Mouse (Mus musculus): ENCODE measurements around the gene Fzd2. TPM values are rescaled to one million over a fixed set of nuclear protein-coding genes. Genes with fewer than 3 reads are reported as not detected.

Gene Fzd2
- polyA plus RNA-seq, 1 experiment, result 1.1 TPM

- H3K4me1 ChIP-seq (ENCODE audit: control insufficient read depth, insufficient read depth, low read length), result peaks cover 11% of the 10 kb centered on the region
- TF ChIP-seq POLR2A (IDR thresholded peaks at IDR 0.05; ENCODE audit: control insufficient read depth, low read depth, low read length) (no peak), CTCF (IDR thresholded peaks at IDR 0.05; ENCODE audit: control insufficient read depth, insufficient read depth, insufficient replicate concordance, low read depth, low read length) (no peak)
- peak overlapping the region; percentile 48 for H3K4me3 ChIP-seq (ENCODE audit: control insufficient read depth, low read depth, low read length)
- no peaks in the 10 kb centered on the region for H3K36me3 ChIP-seq (ENCODE audit: control insufficient read depth, insufficient read depth, low read length)
- H3K27ac ChIP-seq (ENCODE audit: control insufficient read depth, insufficient read depth, low read depth, low read length), result no peak overlapping the region
- no peaks in the 10 kb centered on the region for H3K27me3 ChIP-seq (ENCODE audit: control insufficient read depth, insufficient read depth, low read length)
These were observed 29.2 kb downstream of the Fzd2 start for GRCm38 (mm10) chr11:102633379-102633778.

- Histone ChIP-seq H3K4me1 (ENCODE audit: control insufficient read depth, insufficient read depth, low read length) (peaks cover 11% of the 10 kb centered on the region), H3K36me3 (ENCODE audit: control insufficient read depth, insufficient read depth, low read length) (no peaks in the 10 kb centered on the region), H3K4me3 (ENCODE audit: control insufficient read depth, low read depth, low read length) (no peak overlapping the region), H3K27me3 (ENCODE audit: control insufficient read depth, insufficient read depth, low read length) (no peaks in the 10 kb centered on the region), H3K27ac (ENCODE audit: control insufficient read depth, insufficient read depth, low read depth, low read length) (no peak overlapping the region)
- TF ChIP-seq POLR2A (IDR thresholded peaks at IDR 0.05; ENCODE audit: control insufficient read depth, low read depth, low read length), result no peak
- no peak for TF ChIP-seq CTCF (IDR thresholded peaks at IDR 0.05; ENCODE audit: control insufficient read depth, insufficient read depth, insufficient replicate concordance, low read depth, low read length)
These were observed 32.7 kb downstream of the Fzd2 start for GRCm38 (mm10) chr11:102636887-102637286.

DNA sequence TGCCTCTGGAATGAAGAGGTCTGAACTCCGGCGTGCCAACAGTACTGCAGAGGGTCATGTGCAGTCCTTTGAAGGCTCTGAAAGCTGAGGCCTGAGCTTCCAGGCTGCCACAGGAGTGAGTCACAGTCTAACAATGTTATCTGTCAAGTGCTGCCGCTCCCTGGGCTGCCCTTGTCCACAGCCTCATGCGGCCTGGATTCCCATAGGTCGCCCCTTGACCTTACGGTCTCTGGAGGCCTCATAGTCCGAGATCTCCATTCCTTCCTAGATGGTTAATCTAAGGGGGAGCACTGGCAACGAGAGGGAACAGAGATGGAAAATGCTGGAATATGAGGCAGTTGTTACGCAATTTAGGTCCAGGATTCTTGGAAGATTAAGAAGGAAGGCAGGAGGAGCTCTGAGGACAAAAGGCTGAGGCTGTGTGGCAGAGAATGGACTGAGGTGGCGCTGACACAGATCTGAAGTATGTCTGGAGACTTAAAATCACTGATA lies 39.7 kb downstream of the Fzd2 start:
- Histone ChIP-seq H3K4me3 (ENCODE audit: control insufficient read depth, low read depth, low read length) (no peak overlapping the region), H3K36me3 (ENCODE audit: control insufficient read depth, insufficient read depth, low read length) (no peaks in the 10 kb centered on the region), H3K4me1 (ENCODE audit: control insufficient read depth, insufficient read depth, low read length) (no peaks in the 10 kb centered on the region; the same call in 1 of the 2 replicates), H3K27me3 (ENCODE audit: control insufficient read depth, insufficient read depth, low read length) (no peaks in the 10 kb centered on the region), H3K27ac (ENCODE audit: control insufficient read depth, insufficient read depth, low read depth, low read length) (peak overlapping the region; percentile 21; the same call in 1 of the 2 replicates)
- TF ChIP-seq POLR2A (IDR thresholded peaks at IDR 0.05; ENCODE audit: control insufficient read depth, low read depth, low read length) (no peak), CTCF (IDR thresholded peaks at IDR 0.05; ENCODE audit: control insufficient read depth, insufficient read depth, insufficient replicate concordance, low read depth, low read length) (no peak)

GRCm38 (mm10) chr11:102646226-102646625 lies 42.0 kb downstream of the Fzd2 start:
- Histone ChIP-seq H3K4me3 (ENCODE audit: control insufficient read depth, low read depth, low read length) (no peak overlapping the region), H3K27ac (ENCODE audit: control insufficient read depth, insufficient read depth, low read depth, low read length) (no peak overlapping the region), H3K36me3 (ENCODE audit: control insufficient read depth, insufficient read depth, low read length) (no peaks in the 10 kb centered on the region), H3K4me1 (ENCODE audit: control insufficient read depth, insufficient read depth, low read length) (no peaks in the 10 kb centered on the region; the same call in 1 of the 2 replicates), H3K27me3 (ENCODE audit: control insufficient read depth, insufficient read depth, low read length) (no peaks in the 10 kb centered on the region)
- TF ChIP-seq POLR2A (IDR thresholded peaks at IDR 0.05; ENCODE audit: control insufficient read depth, low read depth, low read length) (no peak), CTCF (IDR thresholded peaks at IDR 0.05; ENCODE audit: control insufficient read depth, insufficient read depth, insufficient replicate concordance, low read depth, low read length) (no peak)

DNA sequence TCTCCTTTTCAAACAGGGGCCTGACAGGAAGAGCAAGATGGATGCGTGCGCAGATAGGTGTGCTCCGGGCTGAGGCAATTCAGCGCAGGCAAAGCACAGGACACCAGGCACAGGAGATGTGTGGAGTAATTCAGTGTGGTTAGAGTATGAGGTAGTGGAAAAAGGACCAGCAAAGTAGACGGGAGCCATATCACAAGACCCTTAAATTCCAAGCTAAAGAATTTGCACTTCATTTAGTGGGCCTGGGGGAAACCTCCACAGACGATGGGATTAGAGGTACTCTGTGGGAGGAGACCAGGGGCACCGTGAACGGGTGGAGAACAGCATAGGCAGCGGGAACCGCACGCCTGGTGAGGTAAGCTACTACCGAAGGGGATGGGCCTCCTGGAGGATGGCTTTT lies 43.7 kb downstream of the Fzd2 start:
- H3K4me3 ChIP-seq (ENCODE audit: control insufficient read depth, low read depth, low read length), result no peak overlapping the region
- H3K4me1 ChIP-seq (ENCODE audit: control insufficient read depth, insufficient read depth, low read length), result no peaks in the 10 kb centered on the region; the same call in 1 of the 2 replicates
- no peaks in the 10 kb centered on the region for H3K27me3 ChIP-seq (ENCODE audit: control insufficient read depth, insufficient read depth, low read length)
- no peak overlapping the region for H3K27ac ChIP-seq (ENCODE audit: control insufficient read depth, insufficient read depth, low read depth, low read length)
- no peak for TF ChIP-seq CTCF (IDR thresholded peaks at IDR 0.05; ENCODE audit: control insufficient read depth, insufficient read depth, insufficient replicate concordance, low read depth, low read length)
- no peak for TF ChIP-seq POLR2A (IDR thresholded peaks at IDR 0.05; ENCODE audit: control insufficient read depth, low read depth, low read length)
- H3K36me3 ChIP-seq (ENCODE audit: control insufficient read depth, insufficient read depth, low read length), result no peaks in the 10 kb centered on the region

DNA sequence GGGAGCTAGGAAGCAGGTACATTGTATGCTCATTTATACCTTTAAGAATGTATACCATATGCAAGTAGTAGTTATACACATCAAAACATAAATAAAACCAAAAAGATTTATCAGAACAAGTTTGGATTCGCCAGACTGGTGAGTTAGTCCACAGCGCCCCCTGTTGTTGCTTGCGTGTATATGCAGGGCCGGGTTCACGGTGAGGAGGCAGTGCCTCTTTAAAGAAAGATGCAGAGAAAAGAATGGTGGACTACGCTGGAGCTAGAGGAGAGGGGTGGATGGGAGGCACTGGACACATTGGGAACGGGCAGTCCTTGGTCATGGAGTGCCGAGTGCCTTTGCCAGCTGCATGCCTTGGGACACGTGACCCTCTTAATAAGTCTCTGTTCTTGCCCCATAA lies 47.2 kb downstream of the Fzd2 start:
- Histone ChIP-seq H3K4me3 (ENCODE audit: control insufficient read depth, low read depth, low read length) (no peak overlapping the region), H3K4me1 (ENCODE audit: control insufficient read depth, insufficient read depth, low read length) (no peaks in the 10 kb centered on the region), H3K27me3 (ENCODE audit: control insufficient read depth, insufficient read depth, low read length) (no peaks in the 10 kb centered on the region), H3K27ac (ENCODE audit: control insufficient read depth, insufficient read depth, low read depth, low read length) (no peak overlapping the region), H3K36me3 (ENCODE audit: control insufficient read depth, insufficient read depth, low read length) (no peaks in the 10 kb centered on the region)
- TF ChIP-seq POLR2A (IDR thresholded peaks at IDR 0.05; ENCODE audit: control insufficient read depth, low read depth, low read length) (no peak), CTCF (IDR thresholded peaks at IDR 0.05; ENCODE audit: control insufficient read depth, insufficient read depth, insufficient replicate concordance, low read depth, low read length) (peak; percentile 90)

GRCm38 (mm10) chr11:102652844-102653243 lies 48.6 kb downstream of the Fzd2 start:
- H3K27me3 ChIP-seq (ENCODE audit: control insufficient read depth, insufficient read depth, low read length), result no peaks in the 10 kb centered on the region
- H3K4me3 ChIP-seq (ENCODE audit: control insufficient read depth, low read depth, low read length), result no peak overlapping the region
- TF ChIP-seq CTCF (IDR thresholded peaks at IDR 0.05; ENCODE audit: control insufficient read depth, insufficient read depth, insufficient replicate concordance, low read depth, low read length), result no peak
- TF ChIP-seq POLR2A (IDR thresholded peaks at IDR 0.05; ENCODE audit: control insufficient read depth, low read depth, low read length), result no peak
- H3K36me3 ChIP-seq (ENCODE audit: control insufficient read depth, insufficient read depth, low read length), result no peaks in the 10 kb centered on the region
- no peak overlapping the region for H3K27ac ChIP-seq (ENCODE audit: control insufficient read depth, insufficient read depth, low read depth, low read length)
- H3K4me1 ChIP-seq (ENCODE audit: control insufficient read depth, insufficient read depth, low read length), result no peaks in the 10 kb centered on the region

All from testis, adult 2 months (tissue).